Mouse (Mus musculus): ENCODE results near the gene Atp6v1a.

The Atp6v1a gene

GRCm38 (mm10) chr16:44139536-44140185 is at the start of gene Atp6v1a, which contains the start of gene Naa50:
Atp6v1a (minus strand) TSS chr16:44139705.
Naa50 (plus strand) TSS chr16:44139830.
- WGBS: under 1% methylated on average over 71 of the region's 71 CpGs

GRCm38 (mm10) chr16:44188766-44189165 is 49.3 kb upstream of the Atp6v1a start:
- WGBS: 84% methylated on average over 3 of the region's 3 CpGs

GRCm38 (mm10) chr16:44187172-44187571 is 47.7 kb upstream of the Atp6v1a start:
- WGBS: 84% methylated on average over 4 of the region's 4 CpGs

- 87% methylated on average over 3 of the region's 3 CpGs for WGBS
Measured at GRCm38 (mm10) chr16:44184769-44185168, 45.3 kb upstream of the Atp6v1a start.

- 92% methylated on average over 1 of the region's 1 CpGs for WGBS
Measured at GRCm38 (mm10) chr16:44182597-44182996, 43.1 kb upstream of the Atp6v1a start.

- WGBS: 71% methylated on average over 1 of the region's 1 CpGs
Measured at GRCm38 (mm10) chr16:44178555-44178954, 39.0 kb upstream of the Atp6v1a start.

- 99% methylated on average over 2 of the region's 2 CpGs for WGBS
Measured at GRCm38 (mm10) chr16:44176511-44176910, 37.0 kb upstream of the Atp6v1a start.

- WGBS: 84% methylated on average over 1 of the region's 1 CpGs
Measured at GRCm38 (mm10) chr16:44175001-44175400, 35.5 kb upstream of the Atp6v1a start.

GRCm38 (mm10) chr16:44173966-44174530 is 34.5 kb upstream of the Atp6v1a start:
- 12% methylated on average over 7 of the region's 7 CpGs for WGBS

GRCm38 (mm10) chr16:44173155-44173941 is 33.8 kb upstream of the Atp6v1a start, which contains the start of gene Usf3:
Usf3 (plus strand) TSS chr16:44173246.
- WGBS: under 1% methylated on average over 68 of the region's 77 CpGs

- under 1% methylated on average over 26 of the region's 26 CpGs for WGBS
Measured at GRCm38 (mm10) chr16:44172297-44173154, 33.0 kb upstream of the Atp6v1a start.

GRCm38 (mm10) chr16:44168990-44169389 is 29.5 kb upstream of the Atp6v1a start:
- WGBS: 78% methylated on average over 4 of the region's 4 CpGs

GRCm38 (mm10) chr16:44165182-44165581 is 25.7 kb upstream of the Atp6v1a start:
- 38% methylated on average over 3 of the region's 3 CpGs for WGBS

GRCm38 (mm10) chr16:44163831-44164230 is 24.3 kb upstream of the Atp6v1a start:
- 90% methylated on average over 2 of the region's 2 CpGs for WGBS

- 88% methylated on average over 7 of the region's 7 CpGs for WGBS
Measured at GRCm38 (mm10) chr16:44159325-44159724, 19.8 kb upstream of the Atp6v1a start.

GRCm38 (mm10) chr16:44154497-44155057 is 15.1 kb upstream of the Atp6v1a start:
- WGBS: 76% methylated on average over 6 of the region's 6 CpGs

GRCm38 (mm10) chr16:44149002-44149767 is 9.7 kb upstream of the Atp6v1a start:
- 83% methylated on average over 1 of the region's 1 CpGs for WGBS

GRCm38 (mm10) chr16:44141483-44141882 is 2.0 kb upstream of the Atp6v1a start:
- 12% methylated on average over 6 of the region's 6 CpGs for WGBS

- under 1% methylated on average over 44 of the region's 44 CpGs for WGBS
Measured at GRCm38 (mm10) chr16:44140186-44140787, 782 bp upstream of the Atp6v1a start.

- under 1% methylated on average over 25 of the region's 25 CpGs for WGBS
Measured at GRCm38 (mm10) chr16:44138979-44139535, 448 bp downstream of the Atp6v1a start.

Data from cerebral cortex, adult 2 months (tissue).